Mouse (Mus musculus) urinary bladder, postnatal 25 days (tissue): Measurements from ENCODE around the gene Rmnd1.

Source experiments
- DNase-seq: peaks from one replicate; pipeline ENCODE4 v3.0.0; 2022; ENCODE audit warnings: low spot score

Rmnd1 gene

DNA sequence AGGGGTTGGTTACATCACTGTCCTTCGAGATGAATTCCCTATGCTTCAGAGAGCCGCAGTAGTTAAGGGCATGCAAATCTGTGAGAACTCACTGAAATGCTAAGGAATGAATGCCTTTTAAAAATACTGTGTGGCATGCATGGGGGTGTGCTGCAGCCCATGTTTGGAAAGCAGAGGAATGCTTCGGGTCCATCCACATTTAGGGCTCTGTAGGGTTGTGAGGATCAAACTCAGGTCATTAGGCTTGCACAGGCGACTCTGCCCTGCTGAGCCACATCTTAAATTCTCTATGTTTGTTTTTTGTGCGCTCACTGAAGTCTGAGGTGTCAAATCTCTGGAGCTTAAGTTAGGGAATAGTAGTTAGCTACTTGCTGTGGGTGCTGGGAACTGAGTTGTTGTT, 41.1 kb downstream of the Rmnd1 start:
- DNase-seq: no peak

DNA sequence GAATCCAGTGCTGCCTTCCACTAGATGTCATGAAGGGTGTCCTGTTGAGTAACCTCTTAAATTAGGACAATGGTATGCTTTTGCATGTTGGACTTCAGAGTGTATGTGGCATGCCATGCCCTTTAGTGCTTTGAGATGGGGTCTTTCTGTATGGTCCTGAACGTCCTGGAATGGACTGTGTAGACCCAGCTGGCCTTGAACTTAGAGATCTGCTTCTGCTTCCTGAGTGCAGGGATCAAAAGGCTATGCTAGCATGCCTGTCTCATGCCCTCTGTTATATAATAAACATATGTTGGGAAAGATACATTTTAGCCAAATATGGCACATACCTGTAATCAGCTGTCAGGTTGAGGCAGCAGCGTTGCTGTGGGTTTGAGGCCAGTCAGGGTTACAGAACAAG, 41.6 kb downstream of the Rmnd1 start:
- no peak for DNase-seq

DNA sequence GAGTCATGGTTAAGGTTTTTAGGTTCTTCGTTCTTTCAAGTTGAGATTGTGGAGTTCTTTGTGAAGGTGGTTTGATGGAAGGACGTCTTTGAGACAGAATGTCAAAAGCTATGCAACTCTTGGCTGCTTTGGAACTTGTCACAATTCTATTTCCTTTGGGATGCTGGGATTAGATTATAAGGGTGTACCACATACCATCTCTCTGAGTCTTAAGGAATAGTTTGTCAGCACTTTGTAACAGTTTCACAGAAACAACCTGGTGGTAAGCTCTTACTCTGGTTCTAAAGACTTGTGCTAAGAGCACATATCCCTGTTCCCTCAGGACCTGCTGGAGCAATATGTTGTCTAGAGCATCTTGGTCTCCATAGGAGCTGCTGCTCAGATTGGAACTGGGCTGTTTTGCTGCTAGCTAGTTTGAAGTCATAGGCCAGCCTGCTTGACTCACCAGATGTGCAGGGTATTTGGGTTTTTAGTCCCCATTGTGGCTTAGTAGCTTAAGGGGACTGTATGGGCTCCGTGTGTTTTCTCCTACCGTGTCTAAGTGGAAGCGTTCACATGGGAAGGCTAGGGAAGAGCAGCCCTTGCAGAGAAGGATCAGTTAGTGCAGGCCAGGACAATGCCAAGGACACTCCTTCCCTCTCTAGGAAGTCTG, 42.6 kb downstream of the Rmnd1 start:
- no peak for DNase-seq

DNA sequence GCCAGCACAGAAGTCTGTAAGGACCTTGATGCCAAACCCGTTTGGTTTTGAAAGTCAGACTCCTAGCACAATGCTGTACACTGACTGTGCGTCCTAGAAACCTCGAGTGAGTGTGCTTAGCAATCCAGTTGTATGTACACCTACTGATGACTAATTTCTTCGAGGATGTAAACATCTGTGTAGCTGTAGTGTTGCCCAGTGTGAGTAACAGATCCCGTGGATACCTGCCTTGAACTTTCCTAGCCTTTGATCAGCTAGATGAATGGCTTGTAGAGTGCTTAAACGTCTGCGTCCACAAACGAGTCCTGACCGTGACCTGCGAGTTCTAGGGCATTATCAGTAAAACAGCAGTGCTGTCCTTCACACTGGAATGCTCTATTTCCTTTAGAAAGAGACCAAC, 43.2 kb downstream of the Rmnd1 start:
- DNase-seq: no peak

DNA sequence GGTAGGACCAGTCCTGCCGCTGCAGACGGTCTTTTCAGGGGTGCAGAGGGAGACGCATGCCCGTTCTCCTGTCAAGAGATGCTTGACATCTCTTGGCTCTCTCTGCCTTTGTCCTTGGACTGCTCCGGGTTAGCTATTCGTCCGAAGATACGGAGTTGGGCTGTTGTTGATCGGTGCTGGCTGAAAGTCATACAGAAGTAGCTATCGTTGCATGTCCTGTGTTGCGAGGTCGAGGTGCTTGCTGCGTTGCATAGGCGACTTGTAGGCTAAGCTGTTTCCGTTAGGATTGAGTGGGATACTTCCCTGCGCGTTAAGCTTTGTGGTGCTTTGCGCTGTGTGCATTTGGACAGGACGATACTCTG, 43.8 kb downstream of the Rmnd1 start:
- no peak for DNase-seq

DNA sequence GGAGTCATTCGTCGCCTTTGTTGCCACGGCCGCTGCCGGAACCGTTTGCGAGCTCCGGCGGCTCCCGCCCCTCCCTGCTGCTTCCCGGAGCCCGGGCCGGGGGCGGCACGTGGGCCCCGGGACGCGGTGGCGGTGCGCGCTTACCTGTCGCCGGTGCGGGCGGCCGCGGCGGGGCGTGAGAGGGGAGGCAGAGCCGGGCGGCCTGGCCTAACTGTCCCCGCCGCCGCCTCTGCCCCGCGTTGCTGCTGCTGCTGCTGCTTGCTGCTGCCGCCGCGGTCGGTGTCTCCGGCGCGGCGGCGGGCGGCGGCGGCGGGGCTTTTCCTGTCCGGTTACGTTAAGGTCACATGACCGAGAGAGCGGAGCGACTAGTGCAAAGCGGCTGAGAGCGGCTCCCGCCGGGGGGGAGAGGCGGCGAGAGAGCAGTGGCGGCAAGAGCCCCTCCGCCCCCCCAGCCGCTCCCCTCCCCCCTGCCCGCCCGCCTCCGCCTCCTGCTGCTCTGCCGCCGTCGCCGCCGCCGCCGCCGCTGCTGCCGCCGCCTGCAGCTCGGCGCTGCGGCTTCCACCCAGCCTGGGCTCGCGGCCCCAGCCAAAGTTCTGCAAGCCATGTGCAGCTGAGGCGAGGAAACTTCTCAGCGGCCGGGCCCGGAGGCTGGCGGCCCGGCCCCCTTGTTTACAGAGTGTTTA, 44.3 kb downstream of the Rmnd1 start, which contains the start of gene Zbtb2:
Gene Zbtb2 (minus strand): TSS at position 408 of the 683 bp plus-strand sequence.
- peak; percentile 37 for DNase-seq

DNA sequence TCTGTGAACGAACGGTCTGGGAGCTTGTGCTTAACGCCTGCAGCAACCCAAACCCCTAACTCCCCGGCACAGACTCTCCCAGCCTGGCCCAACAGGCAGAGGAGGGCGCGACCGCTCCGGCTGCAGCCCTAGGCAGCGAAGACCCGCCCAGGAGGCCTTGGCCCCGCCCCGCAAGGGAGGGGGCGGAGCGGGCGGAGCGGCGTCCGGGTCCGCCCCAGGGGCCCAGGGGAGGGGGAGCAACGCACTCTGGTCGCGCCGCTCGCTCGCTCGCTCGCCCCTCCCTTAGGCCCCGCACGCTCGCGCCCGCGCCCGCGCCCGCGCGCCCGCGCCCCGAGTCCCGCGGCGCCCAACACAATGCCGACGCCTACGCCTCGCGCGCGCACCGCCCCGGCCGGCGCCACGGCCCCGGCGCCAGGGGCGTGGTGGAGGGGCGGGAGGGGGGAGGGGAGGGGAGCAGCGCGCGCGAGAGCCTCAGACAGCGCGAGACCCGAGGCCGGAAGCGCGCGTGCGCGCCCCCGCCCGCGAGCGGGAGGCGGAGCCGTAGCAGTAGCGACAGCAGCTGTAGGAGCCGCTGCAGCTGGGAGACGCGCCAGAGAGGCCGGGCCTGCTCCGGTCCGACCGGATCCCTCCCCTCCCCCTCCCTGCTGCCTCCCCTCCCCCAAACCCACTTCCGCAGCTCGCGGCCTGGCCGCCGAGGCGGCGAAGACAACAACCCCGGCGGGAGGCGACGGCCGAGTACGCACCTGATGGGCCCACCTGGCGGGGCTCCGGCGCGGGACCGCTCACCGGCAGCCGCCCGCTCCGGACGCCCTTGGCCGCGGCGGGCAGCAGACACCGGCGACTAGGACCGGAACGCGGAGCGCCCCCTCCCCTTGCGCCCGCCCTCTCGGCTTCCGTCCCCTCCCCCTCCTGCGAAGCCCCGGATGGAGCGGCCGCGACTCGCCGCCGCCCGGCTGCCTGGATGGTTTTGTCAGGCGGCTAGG, 45.3 kb downstream of the Rmnd1 start:
- peak; percentile 89 for DNase-seq

DNA sequence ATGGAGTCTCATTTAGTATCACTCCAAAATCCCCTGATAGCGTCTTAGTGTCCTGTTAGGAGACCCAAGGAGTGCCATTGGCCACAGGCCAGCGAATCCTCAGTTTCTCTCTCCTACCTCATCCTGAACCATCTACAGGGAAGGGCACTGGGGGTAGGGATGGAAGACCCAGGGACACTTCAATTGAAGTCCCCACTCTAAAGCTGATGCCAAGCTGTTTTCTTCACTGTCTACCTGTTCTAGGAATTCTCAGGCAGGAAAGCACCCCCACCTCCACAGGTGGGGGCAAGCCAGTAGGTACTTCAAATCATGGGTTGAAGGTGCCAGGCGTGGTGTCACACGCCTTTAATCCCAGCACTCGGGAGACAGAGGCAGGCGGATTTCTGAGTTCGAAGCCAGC, 47.9 kb downstream of the Rmnd1 start:
- DNase-seq: no peak

DNA sequence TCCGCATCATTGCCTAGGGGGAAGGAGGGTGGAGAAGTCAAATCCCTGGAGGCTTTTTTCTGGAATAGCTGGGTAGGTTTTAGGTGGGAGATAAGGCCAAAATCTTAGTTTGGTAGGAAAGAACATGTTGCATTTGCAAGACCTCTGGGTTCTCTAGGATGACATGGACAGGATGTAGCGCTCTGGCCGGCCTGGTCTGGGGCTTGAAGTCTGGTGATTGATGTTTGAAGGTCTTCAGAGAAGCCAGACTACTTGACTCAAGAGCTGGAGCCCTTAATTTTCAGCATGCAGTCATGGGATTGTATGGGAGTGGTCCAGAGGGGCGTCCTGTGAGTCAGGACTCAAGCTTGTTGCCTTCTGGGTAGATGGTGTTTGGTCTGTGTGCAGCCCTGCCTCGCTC, 51.4 kb downstream of the Rmnd1 start:
- no peak for DNase-seq

DNA sequence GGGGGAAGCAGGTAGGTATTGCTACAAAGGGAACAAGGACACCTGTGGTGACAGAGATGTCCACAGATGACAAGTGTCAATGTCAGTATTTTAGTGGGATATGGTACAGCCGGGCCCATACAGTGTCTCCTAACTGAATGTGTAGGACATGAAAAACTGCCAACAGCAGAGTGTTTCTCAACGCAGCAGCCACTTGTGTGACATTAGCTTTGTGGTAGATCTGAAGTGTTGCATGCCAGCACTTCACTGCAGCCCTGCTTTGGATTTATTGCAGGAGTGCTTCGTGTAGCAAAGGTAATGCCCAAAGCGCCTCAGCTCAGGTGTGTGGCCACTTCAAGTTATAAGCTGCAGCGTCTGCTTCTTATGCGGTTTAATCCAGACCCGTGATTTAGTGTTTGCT, 55.3 kb downstream of the Rmnd1 start:
- DNase-seq: no peak

DNA sequence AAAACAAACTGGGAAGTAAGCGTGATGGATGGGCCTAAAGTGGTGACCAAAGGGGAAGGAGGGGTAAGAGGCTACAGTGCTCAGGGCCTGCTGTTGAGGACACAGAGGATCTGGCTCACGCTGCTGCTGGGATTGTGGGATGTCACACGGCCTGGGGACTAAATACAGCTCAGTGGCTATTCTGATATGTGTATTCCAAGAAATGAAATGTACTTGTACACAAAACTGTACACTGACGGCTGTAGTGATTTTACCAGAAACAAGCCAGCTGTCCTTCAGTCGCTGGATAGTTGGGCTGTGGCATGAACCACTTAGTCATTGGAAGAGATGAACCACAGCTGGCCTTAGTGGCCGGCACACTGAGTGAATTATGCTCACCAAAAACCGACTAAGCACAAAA, 55.7 kb downstream of the Rmnd1 start:
- no peak for DNase-seq

DNA sequence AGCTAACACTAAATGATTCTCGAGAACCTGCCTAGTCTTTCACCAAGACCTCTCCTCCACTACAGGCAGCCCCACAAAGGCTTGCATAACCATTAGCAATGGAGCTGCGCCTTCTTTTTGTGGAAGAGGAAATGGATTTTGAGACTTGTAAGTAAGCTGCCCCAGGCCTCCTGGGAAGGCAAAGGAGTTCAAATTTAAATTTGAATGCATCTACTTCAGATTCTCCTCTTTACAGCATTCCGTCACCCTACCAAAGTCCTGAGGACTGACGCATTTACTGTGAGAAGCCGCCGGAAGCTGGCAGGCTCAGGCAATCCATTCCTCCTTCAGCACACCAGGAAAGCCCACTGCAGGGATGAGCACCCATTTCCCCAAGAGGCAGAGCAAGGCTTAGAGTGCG, 56.9 kb downstream of the Rmnd1 start:
- no peak for DNase-seq

DNA sequence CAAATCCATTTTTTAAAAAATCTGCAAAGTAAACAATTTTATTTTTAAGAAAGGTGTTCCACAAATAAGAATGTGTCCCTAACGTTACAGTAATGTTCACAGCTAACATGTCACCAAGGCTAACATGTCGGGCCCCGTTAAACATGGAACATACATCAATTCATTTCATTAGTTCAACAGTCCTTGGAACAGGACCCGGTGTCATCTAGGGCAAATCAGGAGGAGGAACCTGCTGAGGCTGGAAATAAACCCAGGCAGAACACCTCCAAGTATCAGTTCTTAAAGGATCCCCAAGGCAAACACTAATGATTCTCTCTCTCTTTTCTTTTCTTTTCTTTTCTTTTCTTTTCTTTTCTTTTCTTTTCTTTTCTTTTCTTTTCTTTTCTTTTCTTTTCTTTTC, 57.5 kb downstream of the Rmnd1 start:
- no peak for DNase-seq

DNA sequence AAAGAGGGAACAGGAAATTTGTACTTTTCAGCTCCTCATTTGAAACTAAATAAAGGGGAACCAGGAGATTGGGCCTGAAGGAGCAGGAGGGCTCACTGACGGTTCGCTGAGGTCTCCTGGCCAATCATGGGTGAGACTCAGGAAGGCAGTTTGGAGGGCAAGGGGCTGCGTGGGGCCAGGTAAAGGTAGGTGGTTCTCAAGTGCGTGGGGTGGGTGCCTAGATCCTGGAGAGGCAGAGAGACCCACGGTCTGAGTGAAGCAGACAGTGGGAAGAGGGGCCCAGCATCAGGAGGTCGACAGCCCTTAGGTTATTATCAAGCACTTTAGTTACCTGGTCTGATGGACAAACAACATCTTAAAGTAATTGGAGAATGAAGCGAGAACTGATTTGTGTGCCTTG, 57.9 kb downstream of the Rmnd1 start:
- no peak for DNase-seq

DNA sequence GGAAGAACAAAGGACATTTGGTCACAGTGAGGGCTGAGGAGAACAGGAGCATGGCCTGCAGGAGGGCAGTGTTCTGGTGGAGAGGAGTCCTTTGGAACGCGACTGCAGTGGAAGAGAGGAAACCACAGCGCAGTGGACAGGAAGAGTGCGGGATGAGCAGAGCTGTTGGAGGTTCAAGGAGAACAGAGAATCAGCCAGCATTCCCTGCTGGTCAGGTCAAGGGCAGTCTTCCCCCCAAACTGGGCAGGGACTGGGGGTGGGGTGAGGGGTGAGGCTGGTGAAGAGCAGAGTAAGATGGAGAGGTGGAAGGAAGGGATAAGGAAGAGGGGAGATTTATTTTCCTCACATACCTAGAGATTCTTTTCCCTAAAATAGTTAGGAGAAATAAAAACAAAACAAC, 58.6 kb downstream of the Rmnd1 start:
- no peak for DNase-seq

DNA sequence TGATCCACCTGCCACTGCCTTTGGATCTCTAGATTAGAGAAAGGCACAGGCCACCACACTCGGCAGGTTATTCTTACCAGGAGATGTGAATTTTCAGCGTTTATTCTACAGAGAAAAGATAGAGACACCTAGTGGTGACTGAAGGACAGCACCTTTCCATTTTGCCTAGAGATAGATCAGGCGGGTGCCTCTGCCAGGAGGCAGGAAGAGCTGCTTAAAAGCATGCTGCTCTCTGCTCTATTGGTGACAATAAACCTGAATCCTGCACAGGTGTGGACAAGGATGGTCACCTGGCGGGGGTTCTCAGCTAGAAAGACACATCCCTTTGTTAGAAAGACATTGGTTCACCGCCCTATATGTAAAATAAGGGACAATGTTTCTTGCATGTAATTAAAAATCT, 60.2 kb downstream of the Rmnd1 start:
- no peak for DNase-seq

DNA sequence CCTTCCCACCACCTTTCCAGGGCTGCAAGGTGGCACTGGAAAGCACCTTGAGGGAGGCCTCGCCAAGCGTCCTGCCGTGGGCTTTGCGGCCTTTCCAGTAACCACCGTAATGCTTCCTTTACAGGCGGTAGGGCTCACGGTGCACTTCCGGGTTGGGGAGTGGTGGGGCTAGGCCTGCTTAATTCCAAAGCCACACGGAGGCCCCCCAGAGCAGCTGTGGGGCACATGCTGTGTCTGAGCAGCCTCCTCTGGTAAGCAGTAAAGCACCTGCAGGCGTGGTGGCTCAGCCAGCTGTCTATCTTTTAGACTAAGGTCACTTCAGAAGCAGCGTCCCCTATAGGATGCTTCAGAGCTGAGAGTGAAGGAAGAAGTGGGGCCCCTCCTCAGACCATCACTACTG, 62.1 kb downstream of the Rmnd1 start:
- no peak for DNase-seq

DNA sequence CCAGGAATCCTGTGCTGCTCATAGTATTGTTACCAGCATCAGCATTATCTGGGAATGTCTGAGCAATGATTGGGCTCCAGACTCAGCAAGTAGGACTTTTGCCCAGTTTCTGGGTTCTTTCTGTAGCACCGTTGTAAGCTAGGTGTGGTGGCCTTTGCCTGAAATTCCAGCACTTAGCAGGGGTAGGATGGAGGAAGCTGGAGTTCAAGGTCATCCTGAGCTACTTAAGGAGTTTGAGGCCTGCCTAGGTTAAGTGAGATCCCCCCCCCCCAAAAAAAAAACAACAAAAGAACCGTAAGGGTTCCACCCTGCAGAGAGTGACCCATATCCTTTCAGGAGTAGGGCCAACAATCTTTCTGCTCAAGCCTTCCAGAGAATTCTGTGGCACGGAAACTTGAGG, 67.6 kb downstream of the Rmnd1 start:
- no peak for DNase-seq

DNA sequence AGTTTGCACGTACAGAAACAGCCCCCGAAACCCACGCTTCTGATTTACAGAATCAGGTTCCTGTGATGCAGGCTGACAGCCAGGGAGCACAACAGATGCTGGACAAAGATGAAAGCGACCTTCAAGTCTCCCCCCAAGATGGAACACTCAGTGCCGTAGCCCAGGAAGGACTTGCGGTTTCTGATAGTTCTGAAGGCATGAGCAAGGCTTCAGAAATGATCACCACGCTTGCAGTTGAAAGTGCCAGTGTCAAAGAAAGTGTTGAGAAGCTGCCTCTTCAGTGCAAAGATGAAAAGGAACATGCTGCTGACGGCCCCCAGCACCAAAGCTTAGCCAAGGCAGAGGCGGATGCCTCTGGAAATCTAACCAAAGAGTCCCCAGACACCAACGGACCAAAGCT, 74.8 kb downstream of the Rmnd1 start:
- DNase-seq: no peak

DNA sequence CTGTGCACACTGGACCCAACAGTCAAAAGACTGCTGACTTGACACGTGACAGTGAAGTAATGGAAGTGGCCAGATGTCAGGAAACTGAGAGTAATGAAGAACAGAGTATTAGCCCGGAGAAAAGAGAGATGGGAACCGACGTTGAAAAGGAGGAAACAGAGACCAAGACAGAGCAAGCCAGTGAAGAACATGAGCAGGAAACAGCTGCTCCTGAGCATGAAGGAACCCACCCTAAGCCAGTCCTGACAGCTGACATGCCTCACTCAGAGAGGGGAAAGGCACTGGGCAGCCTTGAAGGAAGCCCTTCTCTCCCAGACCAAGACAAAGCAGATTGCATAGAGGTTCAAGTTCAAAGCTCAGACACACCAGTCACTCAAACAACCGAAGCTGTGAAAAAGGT, 75.5 kb downstream of the Rmnd1 start:
- DNase-seq: no peak

DNA sequence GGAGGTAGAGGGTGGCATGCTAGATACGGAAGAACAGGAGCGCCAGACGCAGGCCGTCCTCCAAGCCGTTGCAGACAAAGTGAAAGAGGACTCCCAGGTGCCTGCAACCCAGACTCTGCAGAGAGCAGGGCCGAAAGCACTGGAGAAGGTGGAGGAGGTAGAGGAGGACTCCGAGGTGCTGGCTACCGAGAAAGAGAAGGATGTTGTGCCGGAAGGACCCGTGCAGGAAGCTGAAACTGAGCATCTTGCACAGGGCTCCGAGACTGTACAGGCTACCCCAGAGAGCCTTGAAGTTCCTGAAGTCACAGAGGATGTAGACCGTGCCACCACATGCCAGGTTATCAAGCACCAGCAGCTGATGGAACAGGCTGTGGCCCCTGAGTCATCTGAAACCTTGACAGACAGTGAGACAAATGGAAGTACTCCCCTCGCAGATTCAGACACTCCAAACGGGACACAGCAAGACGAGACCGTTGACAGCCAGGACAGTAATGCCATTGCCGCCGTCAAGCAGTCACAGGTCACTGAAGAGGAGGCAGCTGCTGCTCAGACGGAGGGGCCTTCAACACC, 76.2 kb downstream of the Rmnd1 start:
- DNase-seq: no peak

DNA sequence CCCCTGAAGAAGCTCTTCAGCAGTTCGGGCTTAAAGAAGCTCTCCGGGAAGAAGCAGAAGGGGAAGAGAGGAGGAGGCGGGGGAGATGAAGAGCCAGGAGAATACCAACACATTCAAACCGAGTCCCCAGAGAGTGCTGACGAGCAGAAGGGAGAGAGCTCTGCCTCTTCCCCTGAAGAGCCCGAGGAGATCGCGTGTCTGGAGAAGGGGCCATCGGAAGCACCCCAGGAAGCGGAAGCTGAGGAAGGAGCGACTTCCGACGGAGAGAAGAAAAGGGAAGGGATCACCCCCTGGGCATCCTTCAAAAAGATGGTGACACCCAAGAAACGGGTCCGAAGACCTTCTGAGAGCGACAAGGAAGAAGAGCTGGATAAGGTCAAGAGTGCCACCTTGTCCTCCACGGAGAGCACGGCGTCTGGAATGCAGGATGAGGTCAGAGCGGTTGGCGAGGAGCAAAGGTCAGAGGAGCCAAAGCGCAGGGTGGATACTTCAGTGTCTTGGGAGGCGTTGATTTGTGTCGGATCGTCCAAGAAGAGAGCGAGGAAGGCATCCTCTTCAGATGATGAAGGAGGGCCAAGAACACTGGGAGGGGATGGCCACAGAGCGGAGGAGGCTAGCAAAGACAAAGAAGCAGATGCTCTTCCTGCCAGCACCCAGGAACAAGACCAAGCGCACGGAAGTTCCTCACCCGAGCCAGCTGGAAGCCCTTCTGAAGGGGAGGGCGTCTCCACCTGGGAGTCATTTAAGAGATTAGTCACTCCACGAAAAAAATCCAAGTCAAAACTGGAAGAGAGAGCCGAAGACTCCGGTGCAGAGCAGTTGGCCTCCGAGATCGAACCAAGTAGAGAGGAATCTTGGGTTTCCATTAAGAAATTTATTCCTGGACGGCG, 77.6 kb downstream of the Rmnd1 start:
- no peak for DNase-seq
